Mouse (Mus musculus): ENCODE data around the gene Acly. TPM values are rescaled to one million over a fixed set of nuclear protein-coding genes. Genes with fewer than 3 reads are reported as not detected.

Acly gene
- polyA plus RNA-seq, 1 experiment from 2014 or later, result 182 TPM

DNA sequence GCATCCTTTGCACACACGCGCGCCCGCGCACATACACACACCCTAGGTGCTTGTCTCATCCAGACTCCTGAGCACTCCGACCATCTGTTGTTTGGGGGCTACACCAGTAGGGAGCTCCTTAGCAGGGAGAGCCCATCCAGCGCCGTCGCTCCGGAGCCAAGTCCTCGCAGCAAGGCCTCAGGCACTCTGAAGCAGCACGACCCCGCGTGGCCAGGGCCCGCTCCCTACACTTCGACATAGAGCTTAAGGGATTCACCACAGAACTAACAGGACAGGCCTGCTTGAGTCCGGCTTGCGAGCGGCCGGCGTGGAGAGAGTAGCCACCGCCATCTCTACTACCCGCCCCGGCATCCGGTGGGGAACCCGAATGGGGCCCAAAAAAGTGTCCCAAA, 738 bp downstream of the Acly start:
- peak; percentile 18; the same call in 1 of the 2 replicates for ATAC-seq (ENCODE audit: insufficient number of reproducible peaks, low FRiP score, low TSS enrichment, low read depth)
- 0% methylated on average over 26 of the region's 26 CpGs for WGBS
- peak overlapping the region; percentile 85 for H3K4me3 ChIP-seq (ENCODE audit: low read depth, low read length)
- DNase-seq (ENCODE audit: low spot score), result peak; percentile 78
- H3K4me2 ChIP-seq (ENCODE audit: low read depth, severe bottlenecking), result peak overlapping the region; percentile 96
- H3K27me3 ChIP-seq (ENCODE audit: control insufficient read depth, insufficient read depth, low read length), result no peaks in the 10 kb centered on the region
- H3K9ac ChIP-seq (ENCODE audit: low read length), result peak overlapping the region; percentile 82
- peaks cover 7% of the 10 kb centered on the region for H3K36me3 ChIP-seq (ENCODE audit: control insufficient read depth, insufficient read depth, low read length)
- H3K4me1 ChIP-seq (ENCODE audit: control insufficient read depth, insufficient read depth, low read length), result peaks cover 21% of the 10 kb centered on the region
- peak overlapping the region; percentile 67 for H3K27ac ChIP-seq (replicated peaks; ENCODE audit: low read depth, low read length)
- H3K9me3 ChIP-seq (ENCODE audit: control insufficient read depth, low read length), result no peaks in the 10 kb centered on the region

DNA sequence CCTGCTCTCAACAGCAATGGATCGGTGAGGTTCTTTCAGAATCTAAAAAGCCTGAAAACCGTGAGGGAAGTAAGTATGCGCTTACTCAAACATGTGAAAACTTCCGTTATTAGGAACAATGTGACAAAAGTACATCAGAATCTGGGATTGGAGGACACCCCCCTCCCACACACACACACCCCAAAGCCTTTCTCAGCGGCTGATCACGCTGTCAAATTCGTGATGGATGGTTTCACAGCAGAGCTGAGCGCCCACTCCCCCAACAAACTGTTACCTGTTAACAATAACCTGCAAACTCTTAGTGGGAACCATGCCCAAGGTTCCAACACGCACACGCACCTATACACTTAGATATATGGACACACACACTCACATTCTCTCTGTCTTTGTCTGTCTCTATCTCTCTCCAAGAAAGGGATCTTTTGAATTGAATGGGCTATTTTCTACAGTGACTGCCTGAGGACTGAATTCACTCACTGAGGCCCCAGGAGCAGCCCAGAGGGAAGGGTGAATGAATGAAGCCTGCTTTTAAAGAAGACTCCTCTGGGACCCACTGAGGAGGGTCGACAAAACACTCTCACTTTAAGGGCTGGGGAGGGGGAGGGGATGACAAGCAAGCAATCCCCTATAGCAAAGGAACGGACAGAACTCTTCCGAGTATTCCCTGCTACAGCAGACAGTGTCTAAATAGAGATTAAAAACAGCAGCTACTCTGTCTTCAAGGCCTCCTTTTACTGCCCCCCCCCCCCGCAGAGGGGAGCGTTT, 1.6 kb downstream of the Acly start:
- no peaks in the 10 kb centered on the region for H3K27me3 ChIP-seq (ENCODE audit: control insufficient read depth, insufficient read depth, low read length)
- DNase-seq (ENCODE audit: low spot score) (no peak), ATAC-seq (ENCODE audit: insufficient number of reproducible peaks, low FRiP score, low TSS enrichment, low read depth) (no peak)
- H3K4me3 ChIP-seq (ENCODE audit: low read depth, low read length), result peak overlapping the region; percentile 85
- H3K36me3 ChIP-seq (ENCODE audit: control insufficient read depth, insufficient read depth, low read length), result peaks cover 12% of the 10 kb centered on the region
- peak overlapping the region; percentile 96 for H3K4me2 ChIP-seq (ENCODE audit: low read depth, severe bottlenecking)
- H3K9me3 ChIP-seq (ENCODE audit: control insufficient read depth, low read length), result no peaks in the 10 kb centered on the region
- H3K4me1 ChIP-seq (ENCODE audit: control insufficient read depth, insufficient read depth, low read length), result peaks cover 21% of the 10 kb centered on the region
- H3K27ac ChIP-seq (replicated peaks; ENCODE audit: low read depth, low read length), result no peak overlapping the region
- WGBS, result 10% methylated on average over 15 of the region's 15 CpGs
- H3K9ac ChIP-seq (ENCODE audit: low read length), result peak overlapping the region; percentile 82

DNA sequence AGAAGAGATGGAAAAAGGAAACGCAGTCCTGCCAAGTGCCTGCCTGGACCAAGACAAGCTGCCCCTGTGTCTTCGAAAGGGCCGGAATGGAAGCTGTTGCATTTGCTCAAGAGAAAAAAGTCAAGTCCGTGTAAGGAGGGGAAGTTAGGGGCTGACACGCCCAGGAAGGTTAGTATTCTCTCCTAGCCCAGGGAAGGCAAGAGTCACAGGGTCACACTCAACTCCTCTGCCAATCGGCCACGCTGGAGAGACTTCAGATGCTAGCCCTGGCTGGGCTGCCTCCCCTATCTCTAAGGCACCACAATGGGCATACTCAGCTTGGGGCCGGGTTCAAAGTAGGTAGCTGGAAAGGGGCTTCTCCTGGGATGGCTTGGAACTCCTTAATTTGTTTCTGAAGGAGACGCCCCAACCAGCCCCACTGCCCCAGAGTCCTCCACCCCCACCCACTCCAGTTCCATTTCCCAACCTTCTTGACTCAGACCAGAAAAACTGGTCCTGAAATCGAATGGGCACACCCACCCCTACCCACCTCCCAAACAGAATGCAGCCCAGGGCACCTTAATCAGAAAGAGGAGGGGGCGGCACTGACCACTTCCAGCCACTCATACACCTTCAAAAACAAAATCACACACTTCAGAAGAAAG, 2.7 kb downstream of the Acly start:
- DNase-seq (ENCODE audit: low spot score), result no peak
- H3K4me3 ChIP-seq (ENCODE audit: low read depth, low read length), result 0 out of 2 replicates have a peak overlapping the region, but pooled peaks have one; percentile 2
- H3K4me1 ChIP-seq (ENCODE audit: control insufficient read depth, insufficient read depth, low read length), result peaks cover 21% of the 10 kb centered on the region
- ATAC-seq (ENCODE audit: insufficient number of reproducible peaks, low FRiP score, low TSS enrichment, low read depth), result no peak
- no peak overlapping the region for H3K27ac ChIP-seq (replicated peaks; ENCODE audit: low read depth, low read length)
- H3K36me3 ChIP-seq (ENCODE audit: control insufficient read depth, insufficient read depth, low read length), result peaks cover 12% of the 10 kb centered on the region
- H3K27me3 ChIP-seq (ENCODE audit: control insufficient read depth, insufficient read depth, low read length), result no peaks in the 10 kb centered on the region
- H3K9me3 ChIP-seq (ENCODE audit: control insufficient read depth, low read length), result no peaks in the 10 kb centered on the region
- H3K9ac ChIP-seq (ENCODE audit: low read length), result no peak overlapping the region
- WGBS, result 59% methylated on average over 11 of the region's 11 CpGs
- H3K4me2 ChIP-seq (ENCODE audit: low read depth, severe bottlenecking), result peak overlapping the region; percentile 96

DNA sequence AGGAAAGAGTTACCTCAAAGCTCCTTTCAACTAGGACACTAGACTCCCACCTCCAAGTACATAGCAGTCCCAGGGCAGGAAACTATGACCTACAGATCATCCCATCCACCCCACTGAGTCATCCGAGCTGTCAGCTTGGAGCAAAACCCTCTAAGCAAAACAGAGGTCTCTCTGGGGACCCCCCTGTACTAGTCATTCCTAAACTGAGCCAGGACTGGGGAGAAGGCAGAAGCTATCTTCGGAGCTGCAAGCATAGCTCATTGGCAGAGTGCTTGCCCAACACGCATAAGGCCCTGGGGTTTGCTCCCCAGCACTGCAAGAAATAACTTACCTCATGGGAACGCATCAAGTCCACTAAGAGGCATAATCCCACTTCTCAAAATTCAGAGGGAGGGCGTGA, 3.4 kb downstream of the Acly start:
- Histone ChIP-seq H3K4me1 (ENCODE audit: control insufficient read depth, insufficient read depth, low read length) (peaks cover 21% of the 10 kb centered on the region), H3K27me3 (ENCODE audit: control insufficient read depth, insufficient read depth, low read length) (no peaks in the 10 kb centered on the region), H3K27ac (replicated peaks; ENCODE audit: low read depth, low read length) (no peak overlapping the region), H3K4me2 (ENCODE audit: low read depth, severe bottlenecking) (no peak overlapping the region), H3K9ac (ENCODE audit: low read length) (no peak overlapping the region), H3K36me3 (ENCODE audit: control insufficient read depth, insufficient read depth, low read length) (peaks cover 14% of the 10 kb centered on the region), H3K4me3 (ENCODE audit: low read depth, low read length) (no peak overlapping the region), H3K9me3 (ENCODE audit: control insufficient read depth, low read length) (no peaks in the 10 kb centered on the region)
- 88% methylated on average over 5 of the region's 5 CpGs for WGBS
- no peak for ATAC-seq (ENCODE audit: insufficient number of reproducible peaks, low FRiP score, low TSS enrichment, low read depth)
- no peak for DNase-seq (ENCODE audit: low spot score)

DNA sequence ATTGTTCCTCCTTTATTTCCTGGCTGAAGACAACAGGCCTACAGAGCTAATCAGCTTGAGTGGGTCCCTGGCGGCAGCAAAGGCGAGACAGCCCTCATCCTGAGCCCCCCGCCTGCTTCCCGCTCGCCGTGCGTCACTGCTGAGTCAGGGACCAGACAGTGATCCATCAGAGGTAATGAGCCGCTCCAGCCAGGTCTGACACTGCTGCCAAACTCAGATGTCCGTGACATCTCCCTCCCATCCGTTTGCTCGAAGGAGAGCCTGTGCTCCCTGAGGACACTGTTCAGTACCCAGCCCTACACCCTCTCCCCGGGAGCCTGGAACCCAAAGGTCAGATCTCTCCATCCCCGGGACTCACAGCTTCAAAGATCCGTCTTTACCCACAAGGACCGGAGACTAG, 7.0 kb downstream of the Acly start:
- Histone ChIP-seq H3K9me3 (ENCODE audit: control insufficient read depth, low read length) (no peaks in the 10 kb centered on the region), H3K4me3 (ENCODE audit: low read depth, low read length) (no peak overlapping the region), H3K36me3 (ENCODE audit: control insufficient read depth, insufficient read depth, low read length) (peaks cover 18% of the 10 kb centered on the region), H3K9ac (ENCODE audit: low read length) (no peak overlapping the region), H3K4me1 (ENCODE audit: control insufficient read depth, insufficient read depth, low read length) (peaks cover 10% of the 10 kb centered on the region; the same call in 1 of the 2 replicates), H3K27ac (replicated peaks; ENCODE audit: low read depth, low read length) (no peak overlapping the region), H3K4me2 (ENCODE audit: low read depth, severe bottlenecking) (no peak overlapping the region), H3K27me3 (ENCODE audit: control insufficient read depth, insufficient read depth, low read length) (no peaks in the 10 kb centered on the region)
- WGBS, result 78% methylated on average over 15 of the region's 15 CpGs
- no peak for ATAC-seq (ENCODE audit: insufficient number of reproducible peaks, low FRiP score, low TSS enrichment, low read depth)
- no peak for DNase-seq (ENCODE audit: low spot score)

DNA sequence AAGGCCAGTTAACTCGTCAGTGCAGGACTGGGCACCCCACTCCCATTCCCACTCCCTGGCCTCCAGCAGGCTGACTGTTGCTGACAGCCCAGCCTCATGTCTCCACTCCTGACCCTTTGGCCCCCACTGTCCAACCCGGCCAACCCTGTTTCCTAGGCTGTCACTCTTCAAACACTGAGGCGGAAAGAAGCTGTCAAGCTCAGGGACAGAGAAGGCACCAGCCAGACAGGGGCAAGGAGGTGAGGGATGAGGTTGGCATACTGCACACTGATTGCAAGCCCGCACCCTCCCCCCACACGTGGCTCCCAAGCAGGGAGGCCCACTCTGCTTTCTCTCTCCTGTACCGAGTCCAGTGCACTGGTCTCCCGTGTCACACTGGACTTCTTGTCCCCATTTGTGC, 8.6 kb downstream of the Acly start:
- Histone ChIP-seq H3K27ac (replicated peaks; ENCODE audit: low read depth, low read length) (no peak overlapping the region), H3K4me3 (ENCODE audit: low read depth, low read length) (no peak overlapping the region), H3K27me3 (ENCODE audit: control insufficient read depth, insufficient read depth, low read length) (no peaks in the 10 kb centered on the region), H3K4me2 (ENCODE audit: low read depth, severe bottlenecking) (no peak overlapping the region), H3K36me3 (ENCODE audit: control insufficient read depth, insufficient read depth, low read length) (peaks cover 30% of the 10 kb centered on the region), H3K9me3 (ENCODE audit: control insufficient read depth, low read length) (no peaks in the 10 kb centered on the region), H3K4me1 (ENCODE audit: control insufficient read depth, insufficient read depth, low read length) (no peaks in the 10 kb centered on the region), H3K9ac (ENCODE audit: low read length) (no peak overlapping the region)
- DNase-seq (ENCODE audit: low spot score) (no peak), ATAC-seq (ENCODE audit: insufficient number of reproducible peaks, low FRiP score, low TSS enrichment, low read depth) (no peak)
- WGBS, result 85% methylated on average over 7 of the region's 7 CpGs

DNA sequence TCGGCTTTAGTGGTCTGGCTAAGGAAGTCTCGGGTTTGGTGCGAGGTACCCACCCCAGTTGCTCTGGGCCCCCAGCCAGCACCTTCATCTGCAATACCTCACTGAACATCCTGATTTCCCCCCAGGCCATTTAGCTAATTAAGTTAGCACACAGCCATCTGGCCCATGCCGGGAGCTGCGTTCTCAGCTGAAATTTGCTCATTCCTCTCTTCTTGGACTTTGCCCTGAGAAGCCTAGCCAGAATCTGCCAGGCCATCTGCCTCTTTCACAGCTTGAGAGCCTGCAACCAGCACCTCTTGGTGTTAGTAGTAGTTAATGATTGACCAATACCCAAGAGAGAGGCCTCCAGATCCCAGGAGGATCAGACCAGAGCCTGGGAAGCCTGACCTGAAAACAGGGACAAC, 9.6 kb downstream of the Acly start:
- peaks cover 31% of the 10 kb centered on the region for H3K36me3 ChIP-seq (ENCODE audit: control insufficient read depth, insufficient read depth, low read length)

DNA sequence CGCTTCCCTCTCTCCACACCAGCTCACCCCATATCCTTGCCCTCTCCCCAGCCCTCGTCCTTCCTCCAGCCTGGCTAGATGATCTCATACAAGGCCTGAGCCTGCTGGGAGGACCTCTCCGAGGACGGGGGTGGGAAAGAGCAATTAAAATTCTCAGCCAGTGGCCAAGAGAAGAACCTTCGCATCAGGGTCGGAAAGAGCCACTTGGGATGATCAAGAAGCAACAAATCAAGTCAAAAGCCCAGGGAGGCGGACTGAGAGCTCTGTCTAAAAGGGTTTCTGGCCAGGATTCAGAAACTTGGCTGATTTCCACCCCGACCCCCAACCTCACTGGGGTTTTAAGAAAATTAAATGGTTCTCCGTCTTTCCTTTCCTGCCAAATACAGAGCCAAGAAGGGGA, 11.5 kb downstream of the Acly start:
- no peak overlapping the region for H3K4me3 ChIP-seq (ENCODE audit: low read depth, low read length)
- no peak for DNase-seq (ENCODE audit: low spot score)
- no peaks in the 10 kb centered on the region for H3K4me1 ChIP-seq (ENCODE audit: control insufficient read depth, insufficient read depth, low read length)
- no peak overlapping the region for H3K9ac ChIP-seq (ENCODE audit: low read length)
- H3K36me3 ChIP-seq (ENCODE audit: control insufficient read depth, insufficient read depth, low read length), result peaks cover 32% of the 10 kb centered on the region
- H3K9me3 ChIP-seq (ENCODE audit: control insufficient read depth, low read length), result no peaks in the 10 kb centered on the region
- H3K27me3 ChIP-seq (ENCODE audit: control insufficient read depth, insufficient read depth, low read length), result no peaks in the 10 kb centered on the region
- WGBS, result 81% methylated on average over 9 of the region's 9 CpGs
- H3K4me2 ChIP-seq (ENCODE audit: low read depth, severe bottlenecking), result no peak overlapping the region
- H3K27ac ChIP-seq (replicated peaks; ENCODE audit: low read depth, low read length), result no peak overlapping the region
- no peak for ATAC-seq (ENCODE audit: insufficient number of reproducible peaks, low FRiP score, low TSS enrichment, low read depth)

More for the DNA sequence above, 9.6 kb downstream of the Acly start:
- Histone ChIP-seq H3K9ac (ENCODE audit: low read length) (no peak overlapping the region), H3K27ac (replicated peaks; ENCODE audit: low read depth, low read length) (no peak overlapping the region), H3K4me3 (ENCODE audit: low read depth, low read length) (no peak overlapping the region), H3K9me3 (ENCODE audit: control insufficient read depth, low read length) (no peaks in the 10 kb centered on the region), H3K4me2 (ENCODE audit: low read depth, severe bottlenecking) (no peak overlapping the region), H3K4me1 (ENCODE audit: control insufficient read depth, insufficient read depth, low read length) (no peaks in the 10 kb centered on the region), H3K27me3 (ENCODE audit: control insufficient read depth, insufficient read depth, low read length) (no peaks in the 10 kb centered on the region)
- no peak for DNase-seq (ENCODE audit: low spot score)
- ATAC-seq (ENCODE audit: insufficient number of reproducible peaks, low FRiP score, low TSS enrichment, low read depth), result no peak
- 64% methylated on average over 5 of the region's 5 CpGs for whole genome bisulfite sequencing
